Mouse (Mus musculus) intestine, embryonic 15.5 days (tissue): ENCODE results near the gene Gemin7. TPM values are rescaled to one million over a fixed set of nuclear protein-coding genes. Genes with fewer than 3 reads are reported as not detected.

Experiments
- ATAC-seq: fragments of 200-750 bp; cut with Nextera tagmentation; 2 replicates; pipeline ENCODE4 v1.8.0; 2017; ENCODE audit warnings: moderate TSS enrichment, moderate library complexity
- H3K27ac ChIP-seq: fragments of 300-500 bp; sonication (generic); 2 replicates; pipeline ENCODE4 v1.5.1; 2015; ENCODE audit warnings: mild to moderate bottlenecking, inconsistent platforms
- H3K27me3 ChIP-seq: fragments of 300-500 bp; sonication (generic); replicated peaks from 2 replicates; pipeline ENCODE4 v1.6.1; 2015; ENCODE audit warnings: inconsistent platforms
- H3K36me3 ChIP-seq: fragments of 300-500 bp; sonication (generic); 2 replicates; pipeline ENCODE4 v1.6.1; 2015; ENCODE audit warnings: inconsistent platforms
- H3K4me1 ChIP-seq: fragments of 300-500 bp; sonication (generic); replicated peaks from 2 replicates; pipeline ENCODE4 v1.6.1; 2015; ENCODE audit warnings: inconsistent platforms
- H3K4me2 ChIP-seq: fragments of 300-500 bp; sonication (generic); replicated peaks from 2 replicates; pipeline ENCODE4 v1.6.1; 2015; ENCODE audit warnings: mild to moderate bottlenecking, inconsistent platforms
- H3K4me3 ChIP-seq: fragments of 300-500 bp; sonication (generic); replicated peaks from 2 replicates; pipeline ENCODE4 v1.5.1; 2015; ENCODE audit warnings: inconsistent platforms
- H3K9ac ChIP-seq: fragments of 300-500 bp; sonication (generic); 2 replicates; pipeline ENCODE4 v1.6.1; 2015; ENCODE audit warnings: inconsistent platforms
- H3K9me3 ChIP-seq: fragments of 300-500 bp; sonication (generic); 2 replicates; pipeline ENCODE4 v1.6.1; 2016; ENCODE audit warnings: inconsistent platforms
- WGBS: fragments of 180-500 bp; shearing (Covaris S2); methylation state at CpG from one replicate; pipeline ENCODE4 v1.1.7; 2015; 5-methylcytosine and 5-hydroxymethylcytosine counted together
- polyA plus RNA-seq: library from polyadenylated mRNA; unstranded; fragments of >200 nt; fragmentation: Nextera tagmentation; extraction: Ambion mirVana; gene quantifications from 2 replicates; pipeline ENCODE4 v1.2.1, GENCODE M21; 2015

The Gemin7 gene
- polyA plus RNA-seq, 1 experiment from 2014 or later, result 131 TPM

GRCm38 (mm10) chr7:19558965-19559364, 18.4 kb downstream of the Gemin7 start:
- Histone ChIP-seq H3K27ac (0 out of 2 replicates have a peak overlapping the region, but pooled peaks have one; percentile 13), H3K4me1 (peaks cover 45% of the 10 kb centered on the region), H3K9ac (no peak overlapping the region), H3K4me3 (no peak overlapping the region), H3K36me3 (0 out of 2 replicates have a peak, but pooled peaks cover 4% of the 10 kb centered on the region), H3K4me2 (no peak overlapping the region), H3K9me3 (no peaks in the 10 kb centered on the region), H3K27me3 (no peaks in the 10 kb centered on the region)
- 48% methylated on average over 2 of the region's 2 CpGs for WGBS
- ATAC-seq, result no peak

GRCm38 (mm10) chr7:19557982-19558900, 19.2 kb downstream of the Gemin7 start:
- Histone ChIP-seq H3K4me3 (no peak overlapping the region), H3K9ac (no peak overlapping the region), H3K36me3 (0 out of 2 replicates have a peak, but pooled peaks cover 5% of the 10 kb centered on the region), H3K27me3 (no peaks in the 10 kb centered on the region), H3K27ac (0 out of 2 replicates have a peak overlapping the region, but pooled peaks have one; percentile 13), H3K4me1 (peaks cover 41% of the 10 kb centered on the region), H3K9me3 (no peaks in the 10 kb centered on the region), H3K4me2 (no peak overlapping the region)
- 91% methylated on average over 6 of the region's 6 CpGs for WGBS
- no peak for ATAC-seq

GRCm38 (mm10) chr7:19557086-19557485, 20.3 kb downstream of the Gemin7 start:
- no peaks in the 10 kb centered on the region for H3K27me3 ChIP-seq
- 87% methylated on average over 2 of the region's 2 CpGs for WGBS
- H3K27ac ChIP-seq, result no peak overlapping the region
- no peak overlapping the region for H3K4me2 ChIP-seq
- H3K4me1 ChIP-seq, result peaks cover 47% of the 10 kb centered on the region
- ATAC-seq, result no peak
- 0 out of 2 replicates have a peak, but pooled peaks cover 5% of the 10 kb centered on the region for H3K36me3 ChIP-seq
- no peaks in the 10 kb centered on the region for H3K9me3 ChIP-seq
- H3K4me3 ChIP-seq, result no peak overlapping the region
- H3K9ac ChIP-seq, result no peak overlapping the region

GRCm38 (mm10) chr7:19554168-19554567, 23.2 kb downstream of the Gemin7 start:
- Histone ChIP-seq H3K27ac (no peak overlapping the region), H3K4me3 (no peak overlapping the region), H3K36me3 (0 out of 2 replicates have a peak, but pooled peaks cover 5% of the 10 kb centered on the region), H3K9ac (no peak overlapping the region), H3K9me3 (no peaks in the 10 kb centered on the region), H3K4me2 (no peak overlapping the region), H3K27me3 (no peaks in the 10 kb centered on the region), H3K4me1 (peaks cover 33% of the 10 kb centered on the region)
- 81% methylated on average over 1 of the region's 1 CpGs for WGBS
- no peak for ATAC-seq

GRCm38 (mm10) chr7:19552443-19552842, 25.0 kb downstream of the Gemin7 start:
- peaks cover 34% of the 10 kb centered on the region for H3K4me1 ChIP-seq
- no peaks in the 10 kb centered on the region for H3K27me3 ChIP-seq
- H3K36me3 ChIP-seq, result 0 out of 2 replicates have a peak, but pooled peaks cover 5% of the 10 kb centered on the region
- peak; percentile 73; the same call in 1 of the 2 replicates for ATAC-seq
- WGBS, result 45% methylated on average over 2 of the region's 2 CpGs
- no peak overlapping the region for H3K4me2 ChIP-seq
- H3K27ac ChIP-seq, result no peak overlapping the region
- no peak overlapping the region for H3K9ac ChIP-seq
- H3K9me3 ChIP-seq, result no peaks in the 10 kb centered on the region
- H3K4me3 ChIP-seq, result no peak overlapping the region

- Histone ChIP-seq H3K9ac (no peak overlapping the region), H3K4me3 (no peak overlapping the region), H3K4me1 (peaks cover 35% of the 10 kb centered on the region), H3K27ac (no peak overlapping the region), H3K27me3 (no peaks in the 10 kb centered on the region), H3K4me2 (no peak overlapping the region), H3K36me3 (0 out of 2 replicates have a peak, but pooled peaks cover 5% of the 10 kb centered on the region), H3K9me3 (no peaks in the 10 kb centered on the region)
- ATAC-seq, result no peak
- 64% methylated on average over 5 of the region's 5 CpGs for WGBS
These were observed 25.8 kb downstream of the Gemin7 start for GRCm38 (mm10) chr7:19551634-19552033.

GRCm38 (mm10) chr7:19549394-19549793, 28.0 kb downstream of the Gemin7 start:
- Histone ChIP-seq H3K9me3 (no peaks in the 10 kb centered on the region), H3K36me3 (0 out of 2 replicates have a peak, but pooled peaks cover 3% of the 10 kb centered on the region), H3K4me3 (no peak overlapping the region), H3K27me3 (no peaks in the 10 kb centered on the region), H3K4me1 (peaks cover 50% of the 10 kb centered on the region), H3K4me2 (no peak overlapping the region), H3K9ac (no peak overlapping the region), H3K27ac (no peak overlapping the region)
- no peak for ATAC-seq
- 71% methylated on average over 10 of the region's 10 CpGs for WGBS

GRCm38 (mm10) chr7:19547344-19547969, 29.9 kb downstream of the Gemin7 start:
- Histone ChIP-seq H3K4me3 (no peak overlapping the region), H3K4me2 (no peak overlapping the region), H3K27me3 (no peaks in the 10 kb centered on the region), H3K9me3 (no peaks in the 10 kb centered on the region), H3K27ac (no peak overlapping the region), H3K9ac (no peak overlapping the region), H3K4me1 (peaks cover 54% of the 10 kb centered on the region), H3K36me3 (no peaks in the 10 kb centered on the region)
- WGBS, result 49% methylated on average over 2 of the region's 2 CpGs
- peak; percentile 45 for ATAC-seq

GRCm38 (mm10) chr7:19546007-19546406, 31.4 kb downstream of the Gemin7 start:
- H3K9me3 ChIP-seq, result no peaks in the 10 kb centered on the region
- no peaks in the 10 kb centered on the region for H3K27me3 ChIP-seq
- no peak overlapping the region for H3K4me3 ChIP-seq
- H3K4me2 ChIP-seq, result no peak overlapping the region
- peak overlapping the region; percentile 42; the same call in 1 of the 2 replicates for H3K27ac ChIP-seq
- ATAC-seq, result no peak
- no peaks in the 10 kb centered on the region for H3K36me3 ChIP-seq
- peaks cover 51% of the 10 kb centered on the region for H3K4me1 ChIP-seq
- 17% methylated on average over 3 of the region's 3 CpGs for WGBS
- H3K9ac ChIP-seq, result no peak overlapping the region

- WGBS, result 49% methylated on average over 6 of the region's 6 CpGs
These were observed 33.8 kb downstream of the Gemin7 start for GRCm38 (mm10) chr7:19543584-19543983.

GRCm38 (mm10) chr7:19542155-19542691, 35.2 kb downstream of the Gemin7 start:
- peak; percentile 27; the same call in 1 of the 2 replicates for ATAC-seq
- H3K27ac ChIP-seq, result no peak overlapping the region

More at GRCm38 (mm10) chr7:19543584-19543983, 33.8 kb downstream of the Gemin7 start:
- peaks cover 46% of the 10 kb centered on the region for H3K4me1 ChIP-seq
- no peak overlapping the region for H3K4me3 ChIP-seq
- no peak overlapping the region for H3K27ac ChIP-seq
- H3K9me3 ChIP-seq, result no peaks in the 10 kb centered on the region
- H3K4me2 ChIP-seq, result no peak overlapping the region
- no peak for ATAC-seq
- no peak overlapping the region for H3K9ac ChIP-seq
- H3K36me3 ChIP-seq, result no peaks in the 10 kb centered on the region
- no peaks in the 10 kb centered on the region for H3K27me3 ChIP-seq

GRCm38 (mm10) chr7:19541681-19542154, 35.7 kb downstream of the Gemin7 start:
- Histone ChIP-seq H3K4me3 (no peak overlapping the region), H3K4me1 (peaks cover 30% of the 10 kb centered on the region), H3K27me3 (no peaks in the 10 kb centered on the region), H3K9me3 (no peaks in the 10 kb centered on the region), H3K9ac (no peak overlapping the region), H3K4me2 (no peak overlapping the region), H3K27ac (no peak overlapping the region), H3K36me3 (no peaks in the 10 kb centered on the region)
- 82% methylated on average over 7 of the region's 7 CpGs for WGBS
- peak; percentile 10; the same call in 1 of the 2 replicates for ATAC-seq

More at GRCm38 (mm10) chr7:19542155-19542691, 35.2 kb downstream of the Gemin7 start:
- Histone ChIP-seq H3K27me3 (no peaks in the 10 kb centered on the region), H3K4me3 (no peak overlapping the region), H3K4me2 (no peak overlapping the region), H3K9ac (no peak overlapping the region), H3K4me1 (peaks cover 35% of the 10 kb centered on the region), H3K36me3 (no peaks in the 10 kb centered on the region), H3K9me3 (no peaks in the 10 kb centered on the region)
- 61% methylated on average over 8 of the region's 8 CpGs for WGBS
